Mouse (Mus musculus) intestine, embryonic 14.5 days (tissue): Measurements from ENCODE around the gene Thtpa. TPM values are rescaled to one million over a fixed set of nuclear protein-coding genes. Genes with fewer than 3 reads are reported as not detected.
A peak's percentile ranks its signal among the peaks of the same experiment; 100 is the strongest.

Experiments used
- ATAC-seq: fragments of 200-750 bp; cut with Nextera tagmentation; replicated peaks from 2 replicates; pipeline ENCODE4 v1.8.0; 2017; ENCODE audit warnings: low read depth, moderate number of reproducible peaks, moderate TSS enrichment, moderate library complexity; ENCODE audit not compliant: low FRiP score, low TSS enrichment
- DNase-seq: peaks from one replicate; pipeline ENCODE4 v3.0.0-alpha.2; 2018; ENCODE audit warnings: low spot score
- H3K27ac ChIP-seq: fragments of 300-500 bp; sonication (generic); 2 replicates; pipeline ENCODE4 v1.5.1; 2014; ENCODE audit warnings: low read depth, mild to moderate bottlenecking, control low read depth
- H3K27me3 ChIP-seq: fragments of 300-500 bp; sonication (generic); replicated peaks from 2 replicates; pipeline ENCODE4 v1.6.1; 2014; ENCODE audit warnings: low read length, control low read depth; ENCODE audit not compliant: control insufficient read depth, insufficient read depth
- H3K36me3 ChIP-seq: fragments of 300-500 bp; sonication (generic); 2 replicates; pipeline ENCODE4 v1.6.1; 2014; ENCODE audit warnings: low read length, control low read depth; ENCODE audit not compliant: control insufficient read depth, insufficient read depth
- H3K4me1 ChIP-seq: fragments of 300-500 bp; sonication (generic); replicated peaks from 2 replicates; pipeline ENCODE4 v1.6.1; 2014; ENCODE audit warnings: low read length, control low read depth, mixed read lengths; ENCODE audit not compliant: control insufficient read depth, insufficient read depth
- H3K4me2 ChIP-seq: fragments of 300-500 bp; sonication (generic); 2 replicates; pipeline ENCODE4 v1.6.1; 2014; ENCODE audit warnings: low read length
- H3K4me3 ChIP-seq: fragments of 300-500 bp; sonication (generic); 2 replicates; pipeline ENCODE4 v1.5.1; 2014; ENCODE audit warnings: low read depth, low read length, control low read depth, mixed read lengths
- H3K9ac ChIP-seq: fragments of 300-500 bp; sonication (generic); 2 replicates; pipeline ENCODE4 v1.6.1; 2014; ENCODE audit warnings: mild to moderate bottlenecking, low read length
- H3K9me3 ChIP-seq: fragments of 300-500 bp; sonication (generic); 2 replicates; pipeline ENCODE4 v1.6.1; 2016; ENCODE audit warnings: low read length, control low read depth; ENCODE audit not compliant: control insufficient read depth
- WGBS: fragments of 180-500 bp; shearing (Covaris S2); extraction: QIAGEN DNeasy Blood & Tissue Kit; methylation state at CpG from one replicate; pipeline ENCODE4 v1.1.7; 2014; 5-methylcytosine and 5-hydroxymethylcytosine counted together
- polyA plus RNA-seq: library from polyadenylated mRNA; unstranded; fragments of >200 nt; fragmentation: Nextera tagmentation; extraction: Ambion mirVana; gene quantifications from 2 replicates; pipeline ENCODE4 v1.2.1, GENCODE M21; 2014

Gene Thtpa
- polyA plus RNA-seq, 1 experiment from 2014 or later, result 24.0 TPM

- ATAC-seq (no peak), DNase-seq (peak; percentile 64)
- no peaks in the 10 kb centered on the region for H3K9me3 ChIP-seq
- no peaks in the 10 kb centered on the region for H3K36me3 ChIP-seq
- peaks cover 48% of the 10 kb centered on the region for H3K27me3 ChIP-seq
- 12% methylated on average over 26 of the region's 26 CpGs for WGBS
- H3K4me3 ChIP-seq, result peak overlapping the region; percentile 64
- peaks cover 18% of the 10 kb centered on the region for H3K4me1 ChIP-seq
- H3K9ac ChIP-seq, result no peak overlapping the region
- no peak overlapping the region for H3K27ac ChIP-seq
- peak overlapping the region; percentile 99 for H3K4me2 ChIP-seq
Observed at GRCm38 (mm10) chr14:55113975-55114645, 19.5 kb downstream of the Thtpa start.

GRCm38 (mm10) chr14:55114759-55115701 lies 20.4 kb downstream of the Thtpa start:
- H3K27ac ChIP-seq, result peak overlapping the region; percentile 7; the same call in 1 of the 2 replicates
- DNase-seq (peak; percentile 70), ATAC-seq (peak; percentile 71)
- H3K4me3 ChIP-seq, result peak overlapping the region; percentile 64
- under 1% methylated on average over 75 of the region's 78 CpGs for WGBS
- H3K9me3 ChIP-seq, result no peaks in the 10 kb centered on the region
- H3K4me1 ChIP-seq, result peaks cover 13% of the 10 kb centered on the region
- H3K4me2 ChIP-seq, result peak overlapping the region; percentile 99
- H3K9ac ChIP-seq, result peak overlapping the region; percentile 51
- H3K27me3 ChIP-seq, result peaks cover 43% of the 10 kb centered on the region
- no peaks in the 10 kb centered on the region for H3K36me3 ChIP-seq

DNA sequence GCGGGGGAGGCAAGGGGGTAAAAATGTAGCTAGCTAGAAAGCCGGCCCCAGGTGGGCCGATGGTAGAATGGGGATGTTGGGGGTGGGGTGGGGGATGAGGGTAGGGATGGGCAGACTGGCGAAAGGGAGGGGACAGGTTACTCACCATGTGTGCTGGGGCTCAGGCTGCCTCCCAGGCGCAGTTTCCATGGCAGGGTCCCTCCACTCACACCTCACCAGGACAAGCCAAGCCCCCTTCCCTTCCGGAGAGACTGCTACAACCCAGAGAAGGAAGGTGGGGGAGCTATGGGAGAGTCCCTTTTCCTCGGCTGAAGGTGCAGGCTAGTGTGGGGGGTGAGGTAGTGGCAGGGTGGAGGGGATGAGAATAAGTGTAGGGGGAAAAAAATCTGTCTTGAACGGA lies 21.3 kb downstream of the Thtpa start:
- H3K4me2 ChIP-seq, result peak overlapping the region; percentile 99
- no peak overlapping the region for H3K27ac ChIP-seq
- under 1% methylated on average over 8 of the region's 8 CpGs for WGBS
- H3K4me1 ChIP-seq, result peaks cover 13% of the 10 kb centered on the region
- no peak overlapping the region for H3K9ac ChIP-seq
- H3K4me3 ChIP-seq, result peak overlapping the region; percentile 64
- ATAC-seq, result no peak
- DNase-seq, result no peak
- no peaks in the 10 kb centered on the region for H3K36me3 ChIP-seq
- H3K27me3 ChIP-seq, result peaks cover 40% of the 10 kb centered on the region
- H3K9me3 ChIP-seq, result no peaks in the 10 kb centered on the region

- peaks cover 38% of the 10 kb centered on the region for H3K27me3 ChIP-seq
- H3K36me3 ChIP-seq, result no peaks in the 10 kb centered on the region
- no peak within 1 kb of the TSS for H3K9ac ChIP-seq
- 5% methylated on average over 21 of the region's 21 CpGs for WGBS
- peaks cover 13% of the 10 kb centered on the region for H3K4me1 ChIP-seq
- peak within 1 kb of the TSS; percentile 64 for H3K4me3 ChIP-seq
- no peaks in the 10 kb centered on the region for H3K9me3 ChIP-seq
- ATAC-seq (no peak), DNase-seq (no peak)
- H3K4me2 ChIP-seq, result peak within 1 kb of the TSS; percentile 99
- H3K27ac ChIP-seq, result no peak within 1 kb of the TSS; the same call in 1 of the 2 replicates
Observed at GRCm38 (mm10) chr14:55116425-55117200, 22.0 kb downstream of the Thtpa start, which contains the start of gene Jph4. Gene Jph4, minus strand, starts transcription at chr14:55116935.

DNA sequence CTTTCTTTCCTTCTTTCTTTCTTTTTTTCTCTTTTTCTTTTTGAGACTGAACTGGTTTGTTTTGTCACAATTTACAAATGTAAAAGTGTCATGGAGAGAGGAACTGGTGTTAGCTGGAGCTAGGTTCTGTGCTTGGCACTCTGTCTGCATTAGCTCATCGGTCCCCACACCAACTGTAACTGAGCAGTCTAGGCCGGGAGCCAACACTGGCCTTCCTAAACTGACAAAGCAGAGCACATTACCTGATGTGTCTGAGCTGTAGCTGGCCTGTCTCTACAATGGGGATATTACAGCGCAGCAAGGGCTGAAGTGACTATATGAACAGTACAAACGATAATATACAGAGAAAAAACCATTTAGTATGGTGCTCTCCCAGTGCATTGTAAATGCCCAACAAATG lies 24.3 kb downstream of the Thtpa start:
- peaks cover 16% of the 10 kb centered on the region for H3K4me1 ChIP-seq
- H3K27me3 ChIP-seq, result peaks cover 22% of the 10 kb centered on the region
- H3K9ac ChIP-seq, result no peak overlapping the region
- no peak overlapping the region for H3K4me3 ChIP-seq
- no peak overlapping the region for H3K4me2 ChIP-seq
- DNase-seq, result no peak
- ATAC-seq, result no peak
- H3K36me3 ChIP-seq, result no peaks in the 10 kb centered on the region
- 87% methylated on average over 4 of the region's 4 CpGs for WGBS
- H3K27ac ChIP-seq, result no peak overlapping the region
- H3K9me3 ChIP-seq, result no peaks in the 10 kb centered on the region

DNA sequence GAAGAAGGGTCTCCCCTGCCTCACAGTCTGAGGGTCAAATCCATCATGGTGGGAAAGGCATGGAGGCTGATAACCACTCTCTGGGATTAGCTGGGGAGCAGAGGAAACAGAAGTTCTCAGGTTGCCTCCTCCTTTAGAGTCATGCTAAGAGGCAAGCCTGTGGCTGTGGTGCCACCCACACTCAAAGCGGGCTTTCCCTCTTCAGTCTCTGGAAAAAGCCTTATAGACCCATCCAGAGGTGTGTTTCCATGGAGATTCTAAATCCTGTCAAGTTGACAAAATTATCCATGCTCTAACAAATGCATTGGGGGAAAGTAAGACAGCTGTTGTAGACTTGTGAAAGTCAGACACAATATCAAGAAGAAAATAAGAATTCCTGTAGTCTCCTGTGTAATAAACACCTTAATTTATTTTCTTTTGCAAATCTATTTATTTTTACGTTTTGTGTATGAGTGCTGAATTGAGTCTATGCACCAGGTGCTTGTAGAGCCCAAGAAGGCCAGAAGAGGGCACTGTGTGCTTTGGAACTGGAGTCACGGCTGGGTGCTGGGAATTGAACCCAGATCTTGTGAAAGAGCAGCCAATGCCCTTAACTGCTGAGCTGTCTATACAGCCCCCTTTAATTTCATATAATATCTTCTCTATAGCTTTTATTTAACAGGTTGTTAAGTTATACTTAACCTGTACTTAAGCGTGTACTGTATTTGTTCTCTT lies 25.0 kb downstream of the Thtpa start:
- ATAC-seq (no peak), DNase-seq (no peak)
- H3K27ac ChIP-seq, result no peak overlapping the region
- H3K4me2 ChIP-seq, result no peak overlapping the region
- no peaks in the 10 kb centered on the region for H3K36me3 ChIP-seq
- H3K4me1 ChIP-seq, result peaks cover 16% of the 10 kb centered on the region
- 72% methylated on average over 4 of the region's 4 CpGs for WGBS
- no peak overlapping the region for H3K4me3 ChIP-seq
- H3K9me3 ChIP-seq, result no peaks in the 10 kb centered on the region
- H3K9ac ChIP-seq, result no peak overlapping the region
- H3K27me3 ChIP-seq, result peaks cover 14% of the 10 kb centered on the region

- no peak overlapping the region for H3K4me3 ChIP-seq
- 5% methylated on average over 5 of the region's 5 CpGs for WGBS
Observed at GRCm38 (mm10) chr14:55121947-55122346, 27.4 kb downstream of the Thtpa start.

More at GRCm38 (mm10) chr14:55121947-55122346, 27.4 kb downstream of the Thtpa start:
- no peak overlapping the region for H3K27ac ChIP-seq
- H3K4me2 ChIP-seq, result peak overlapping the region; percentile 14
- H3K9me3 ChIP-seq, result no peaks in the 10 kb centered on the region
- H3K9ac ChIP-seq, result 0 out of 2 replicates have a peak overlapping the region, but pooled peaks have one; percentile 6
- peaks cover 4% of the 10 kb centered on the region for H3K4me1 ChIP-seq
- peak; percentile 81 for ATAC-seq
- DNase-seq, result peak; percentile 82
- no peaks in the 10 kb centered on the region for H3K36me3 ChIP-seq
- peaks cover under 1% of the 10 kb centered on the region; the same call in 1 of the 2 replicates for H3K27me3 ChIP-seq
